Mouse (Mus musculus) kidney, postnatal 10 days (tissue): ENCODE measurements around the gene Rfx5.
"Not testable (repeated sequence)": the region's sequence is repeated elsewhere in the genome, so short reads cannot be mapped to it uniquely, and the experiment has no call there.

Experiments
- DNase-seq: peaks from one replicate; pipeline ENCODE4 v3.0.0; 2021; ENCODE audit warnings: mixed read lengths

Rfx5 gene

DNA sequence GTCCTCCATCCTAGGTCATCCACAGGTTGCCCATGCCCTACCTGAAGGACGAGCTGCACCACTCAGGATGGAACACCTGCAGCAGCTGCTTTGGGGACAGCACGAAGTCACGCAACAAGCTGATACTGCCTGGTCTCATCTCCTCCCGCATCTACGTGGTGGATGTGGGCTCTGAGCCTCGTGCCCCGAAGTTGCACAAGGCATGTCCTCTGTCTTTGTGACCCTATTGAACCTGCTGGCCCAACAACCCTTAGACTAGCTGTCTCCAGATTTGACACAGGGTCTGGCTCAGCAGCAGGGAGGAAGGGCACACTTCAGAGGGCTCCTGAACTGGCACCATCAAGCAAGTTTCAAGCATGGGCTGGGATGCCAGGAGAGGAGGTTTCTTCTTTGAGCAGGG is 16.7 kb upstream of the Rfx5 start:
- not testable (repeated sequence) for DNase-seq

DNA sequence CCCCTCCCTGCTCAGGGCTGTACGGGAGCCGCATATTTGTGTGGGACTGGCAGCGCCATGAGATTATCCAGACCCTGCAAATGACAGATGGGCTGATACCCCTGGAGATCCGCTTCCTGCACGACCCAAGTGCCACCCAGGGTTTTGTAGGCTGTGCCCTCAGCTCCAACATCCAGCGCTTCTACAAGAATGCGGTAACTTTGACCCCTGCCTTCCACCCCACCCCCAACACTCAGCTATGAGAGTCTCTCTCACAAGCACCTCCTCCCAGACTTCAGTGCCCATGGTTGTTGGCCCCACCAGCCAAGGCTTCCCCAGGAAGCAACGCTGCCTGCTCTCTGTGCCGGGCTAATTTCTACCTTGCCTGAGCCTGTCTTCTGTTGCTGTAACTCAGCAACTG is 13.8 kb upstream of the Rfx5 start:
- peak; percentile 54 for DNase-seq

DNA sequence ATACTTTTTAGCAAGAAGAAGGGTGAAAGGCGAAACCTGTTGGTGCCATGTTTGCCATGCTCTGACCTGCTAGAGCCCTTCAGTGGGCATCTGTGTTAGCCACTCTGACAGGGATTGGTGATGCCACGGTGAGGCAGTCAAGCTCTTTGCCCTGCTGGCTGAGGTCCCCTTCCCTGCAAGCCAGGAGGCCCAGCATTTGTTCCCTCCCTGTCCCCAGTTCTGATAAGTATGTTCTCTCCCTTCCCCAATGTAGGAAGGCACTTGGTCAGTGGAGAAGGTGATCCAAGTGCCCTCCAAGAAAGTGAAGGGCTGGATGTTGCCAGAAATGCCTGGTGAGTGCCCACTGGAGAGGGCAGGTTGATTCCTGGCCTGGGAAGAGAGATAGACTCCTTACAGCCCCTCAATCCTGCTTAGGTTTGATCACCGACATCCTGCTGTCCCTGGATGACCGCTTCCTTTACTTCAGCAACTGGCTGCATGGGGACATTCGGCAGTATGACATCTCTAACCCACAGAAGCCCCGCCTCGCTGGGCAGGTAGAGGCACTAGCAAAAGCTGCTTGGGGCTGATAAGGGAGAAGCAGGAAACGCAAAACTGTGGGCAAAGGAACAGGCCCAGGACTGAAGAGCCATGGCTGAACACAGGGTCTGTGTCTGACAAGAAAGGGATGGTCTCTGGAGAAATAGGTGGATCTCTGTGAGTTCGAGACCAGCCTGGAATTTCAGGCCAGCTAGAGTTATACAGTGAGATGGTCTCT is 11.5 kb upstream of the Rfx5 start:
- not testable (repeated sequence) for DNase-seq

DNA sequence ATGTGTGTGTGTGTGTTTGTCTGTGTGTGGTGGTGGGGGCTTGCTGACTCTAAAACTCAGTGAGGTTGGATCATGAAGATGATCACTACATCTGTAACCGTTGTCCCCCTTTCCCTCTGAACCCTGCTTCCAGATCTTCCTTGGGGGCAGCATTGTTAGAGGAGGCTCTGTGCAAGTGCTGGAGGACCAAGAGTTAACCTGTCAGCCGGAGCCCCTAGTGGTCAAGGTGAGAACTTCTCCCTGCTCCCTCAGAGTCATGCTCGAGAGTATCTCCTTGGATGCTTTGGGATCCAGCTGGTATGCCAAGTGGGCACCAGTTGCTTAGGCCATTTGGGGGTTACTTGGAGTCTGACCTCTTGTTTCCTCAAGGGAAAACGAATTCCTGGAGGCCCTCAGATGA is 10.2 kb upstream of the Rfx5 start:
- not testable (repeated sequence) for DNase-seq

DNA sequence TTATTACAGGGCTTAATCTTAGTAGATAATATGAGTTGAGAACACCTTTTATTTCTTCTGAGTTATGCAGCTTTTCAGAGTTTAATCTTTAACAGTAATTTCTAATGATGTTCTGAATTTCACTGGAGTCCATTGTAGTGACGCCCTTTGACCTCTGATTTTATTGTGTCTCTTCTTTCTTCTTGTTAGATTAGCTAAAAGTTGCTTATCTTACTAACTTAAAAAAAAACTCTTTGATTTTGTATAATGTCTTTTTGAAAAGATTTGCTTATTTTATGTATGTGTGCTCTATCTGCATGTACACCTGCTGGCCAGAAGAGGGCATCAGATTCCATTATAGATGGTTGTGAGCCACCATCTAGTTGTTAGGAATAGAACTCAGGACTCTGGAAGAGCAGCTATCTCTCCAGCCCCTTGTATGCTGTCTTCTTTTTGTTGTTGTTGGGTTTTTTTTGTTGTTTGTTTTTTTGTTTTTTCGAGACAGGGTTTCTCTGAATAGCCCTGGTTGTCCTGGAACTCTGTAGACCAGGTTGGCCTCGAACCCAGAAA is 5.7 kb upstream of the Rfx5 start:
- no peak for DNase-seq

DNA sequence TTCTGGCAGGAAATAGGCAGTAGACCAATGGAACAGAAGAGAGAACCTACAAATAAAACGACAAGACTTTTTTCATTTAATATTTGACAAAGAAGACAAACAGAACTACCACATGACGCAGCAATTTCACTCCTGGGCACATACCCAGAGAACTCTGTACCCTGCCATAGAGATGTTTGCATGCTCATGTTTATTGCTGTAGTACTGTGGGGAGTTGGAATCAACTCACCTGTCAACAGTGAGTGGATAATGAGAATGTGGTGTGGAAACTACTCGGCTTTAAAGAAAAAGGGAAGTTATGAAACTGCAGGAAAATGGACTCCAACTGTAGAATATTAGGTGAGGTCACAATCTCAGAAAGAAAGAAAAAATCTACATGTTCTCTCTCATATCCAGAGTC is 4.2 kb upstream of the Rfx5 start:
- DNase-seq = no peak

DNA sequence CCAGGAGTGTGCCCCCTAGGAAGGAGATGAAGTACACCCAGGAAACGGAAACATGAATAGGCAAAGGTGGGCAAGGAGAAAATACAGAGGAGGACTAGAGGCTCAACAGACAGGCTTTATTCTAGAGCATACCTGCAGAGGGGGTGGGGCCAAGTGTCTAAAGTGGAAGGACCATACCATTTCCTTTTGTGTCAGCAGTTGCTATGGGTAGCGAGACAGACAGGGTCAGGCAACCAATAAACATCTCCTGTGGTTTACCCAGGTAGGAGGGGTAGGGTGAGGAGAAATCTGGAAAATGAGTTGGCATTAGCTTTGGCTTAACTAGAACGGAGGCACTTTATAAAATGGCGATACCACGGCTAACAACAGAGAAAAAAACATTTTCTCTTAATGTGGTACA is 1.1 kb upstream of the Rfx5 start:
- DNase-seq = peak; percentile 72

DNA sequence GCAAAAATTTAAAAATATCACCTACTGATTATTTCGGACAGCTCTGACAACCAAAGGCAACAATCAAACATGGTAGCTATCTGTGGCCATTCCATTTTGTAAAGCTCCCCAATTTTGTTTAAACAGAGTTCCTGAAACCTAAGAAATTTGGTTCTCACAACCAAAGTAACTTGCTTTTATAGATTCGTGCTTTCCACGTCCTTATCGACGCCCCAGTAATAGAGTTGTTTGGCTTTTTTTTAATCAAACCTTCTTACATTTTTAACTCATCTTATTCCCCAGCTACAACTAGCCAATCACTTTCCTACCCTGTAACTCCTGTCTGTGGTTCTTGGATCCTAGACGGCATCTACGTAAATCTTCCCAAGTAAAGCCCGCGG is 501 bp upstream of the Rfx5 start:
- DNase-seq = no peak

DNA sequence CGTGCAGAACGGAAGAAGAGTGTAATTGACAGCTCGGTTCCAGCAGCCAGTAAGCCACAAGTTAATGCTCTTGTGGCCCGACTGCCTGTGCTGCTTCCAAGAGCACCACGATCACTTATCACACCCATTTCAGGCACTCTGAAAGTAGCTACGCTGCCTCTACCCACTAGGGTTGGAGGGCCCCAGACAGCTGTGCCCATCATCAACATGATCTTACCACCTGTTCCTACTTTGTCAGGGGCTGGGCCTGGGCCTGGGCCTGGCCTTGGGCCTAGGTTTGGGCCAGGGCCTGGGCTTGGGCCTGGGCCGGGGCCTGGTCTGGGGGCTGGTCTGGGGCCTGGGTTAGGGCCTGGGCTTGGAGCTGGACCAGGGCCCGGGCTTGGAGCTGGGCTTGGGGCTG is 4.4 kb downstream of the Rfx5 start:
- no peak for DNase-seq

DNA sequence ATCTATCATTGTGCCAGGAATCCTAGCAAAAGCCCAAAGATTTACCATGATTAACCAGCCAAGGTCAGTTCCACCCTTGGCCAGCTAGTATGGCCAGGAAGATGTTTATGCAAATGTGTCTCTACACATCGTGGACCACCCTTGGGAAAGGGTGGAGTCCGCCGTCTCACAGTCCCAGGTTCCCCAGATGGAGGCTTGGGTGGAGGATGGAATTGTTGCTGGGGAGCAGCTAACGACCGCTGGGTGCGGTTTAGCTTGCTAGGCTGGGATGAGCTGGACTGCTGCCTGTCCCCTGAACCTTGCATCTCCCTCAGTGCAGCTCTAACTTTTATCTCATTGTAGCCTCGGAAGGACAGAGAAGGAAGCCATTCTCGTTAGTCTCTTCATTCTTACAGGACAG is 6.0 kb downstream of the Rfx5 start:
- no peak for DNase-seq

DNA sequence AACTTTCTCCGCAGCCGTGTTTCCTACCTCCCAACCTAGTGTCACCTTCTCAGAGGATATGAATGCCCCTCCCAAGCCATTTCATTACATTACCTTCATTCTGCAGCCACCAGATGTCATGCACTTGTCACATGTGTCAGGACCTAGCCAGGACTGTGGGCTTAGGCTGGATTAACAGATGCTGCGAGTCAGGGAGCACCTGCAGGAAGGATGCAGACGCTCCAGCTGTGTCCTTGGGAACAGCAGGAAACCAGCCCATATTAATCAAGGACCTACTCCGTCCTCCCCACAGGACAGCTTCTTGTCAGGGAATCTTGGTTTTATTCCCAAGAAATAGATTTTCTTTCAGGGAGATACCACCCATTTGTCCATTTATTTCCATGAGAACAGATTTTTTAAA is 6.4 kb downstream of the Rfx5 start:
- no peak for DNase-seq

DNA sequence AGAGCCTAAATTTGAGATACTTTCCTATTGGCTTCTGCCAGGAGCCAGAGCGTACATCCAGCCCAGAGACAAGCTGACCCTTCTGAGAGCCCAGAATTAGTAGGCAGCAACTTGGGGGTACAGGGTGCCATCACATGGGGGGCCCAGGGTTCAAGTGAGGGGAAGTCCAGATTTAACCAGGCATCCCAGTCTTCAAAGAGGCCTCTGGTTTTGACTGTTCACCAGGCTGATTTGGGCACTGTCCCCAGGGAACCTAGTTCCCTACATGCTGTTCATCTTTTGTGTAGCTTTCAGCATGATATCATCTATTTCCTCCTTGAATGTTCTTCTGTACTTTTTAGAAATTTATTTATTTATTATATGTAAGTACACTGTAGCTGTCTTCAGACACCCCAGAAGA is 11.1 kb downstream of the Rfx5 start:
- no peak for DNase-seq

DNA sequence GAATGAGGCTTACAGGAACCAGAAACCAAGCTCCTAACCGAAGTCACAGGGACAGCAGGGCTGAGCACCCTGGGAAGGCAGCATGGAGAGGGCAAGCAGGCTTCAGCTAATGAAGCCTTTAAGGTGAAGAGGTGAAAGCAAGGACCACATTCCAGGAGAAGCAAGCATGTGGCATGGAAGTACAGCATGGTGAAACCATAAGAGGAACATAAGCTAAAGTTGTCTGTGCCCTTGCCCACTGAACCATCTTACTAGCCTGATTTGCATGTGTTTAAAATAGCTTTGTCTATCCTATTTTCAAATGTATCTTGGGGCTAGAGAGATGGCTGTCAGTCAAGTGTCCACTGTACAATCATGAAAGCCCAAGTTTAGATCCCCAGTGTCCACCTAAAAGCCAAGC is 12.0 kb downstream of the Rfx5 start:
- DNase-seq = no peak

DNA sequence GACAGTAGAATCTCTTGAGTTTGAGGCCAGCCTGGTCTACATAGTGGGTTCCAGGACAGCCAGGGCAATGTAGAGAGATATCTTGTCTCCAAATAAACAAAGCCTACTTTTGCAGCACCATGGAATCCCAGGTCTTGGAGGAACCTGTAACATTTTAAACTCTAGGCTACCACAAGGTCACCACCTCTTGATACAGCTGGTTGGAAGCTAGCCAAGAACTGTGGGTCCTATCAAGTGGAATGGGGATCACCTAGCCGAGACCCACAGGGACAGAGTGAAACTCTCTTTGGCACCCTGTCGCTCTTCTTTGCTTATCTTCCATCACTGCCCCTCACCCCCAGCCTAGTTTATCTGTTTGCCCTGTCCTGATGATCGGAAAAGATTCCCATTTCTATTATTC is 18.7 kb downstream of the Rfx5 start:
- no peak for DNase-seq

DNA sequence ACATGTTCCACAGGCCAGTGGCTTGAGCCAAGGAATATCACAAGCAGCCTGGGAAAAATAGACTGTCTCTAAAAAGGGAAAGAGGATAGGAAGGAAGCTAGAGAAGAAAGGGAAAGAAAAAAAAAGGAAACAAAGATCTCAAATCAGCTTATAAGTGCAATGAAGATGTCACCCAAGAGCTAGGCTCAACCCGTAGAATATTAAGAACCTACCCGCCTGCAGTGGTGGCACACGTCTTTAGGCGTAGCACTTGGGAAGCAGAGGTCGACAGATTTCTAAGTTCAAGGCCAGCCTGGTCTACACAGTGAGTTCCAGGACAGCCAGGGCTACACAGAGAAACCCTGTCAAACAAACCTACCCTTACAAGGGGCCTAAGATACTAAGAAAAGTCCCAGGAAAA is 19.7 kb downstream of the Rfx5 start:
- DNase-seq = no peak

DNA sequence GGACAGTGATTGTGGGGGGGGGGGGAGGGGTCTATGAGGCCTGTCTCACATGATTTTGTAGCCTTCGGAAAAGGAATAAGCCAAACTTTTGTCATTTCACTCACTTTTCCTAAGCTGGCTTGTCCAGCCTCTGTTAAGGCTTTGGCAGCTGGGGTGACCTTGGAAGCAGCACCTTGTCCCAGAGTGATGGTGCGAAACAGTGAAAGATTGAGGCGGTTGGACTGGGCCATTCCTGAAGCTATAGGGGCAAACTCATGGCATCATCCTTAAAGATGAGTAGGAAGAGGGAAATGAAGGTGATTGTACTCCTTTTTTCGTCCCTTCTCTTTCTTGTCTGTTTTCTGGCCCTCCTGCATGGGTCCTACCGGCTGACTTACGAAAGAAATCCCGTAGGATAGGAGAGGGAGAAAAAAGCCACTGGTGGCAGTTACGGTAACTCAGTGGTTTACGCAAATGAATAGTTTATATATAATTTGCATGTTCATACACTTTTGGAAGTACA is 20.2 kb downstream of the Rfx5 start:
- no peak for DNase-seq

DNA sequence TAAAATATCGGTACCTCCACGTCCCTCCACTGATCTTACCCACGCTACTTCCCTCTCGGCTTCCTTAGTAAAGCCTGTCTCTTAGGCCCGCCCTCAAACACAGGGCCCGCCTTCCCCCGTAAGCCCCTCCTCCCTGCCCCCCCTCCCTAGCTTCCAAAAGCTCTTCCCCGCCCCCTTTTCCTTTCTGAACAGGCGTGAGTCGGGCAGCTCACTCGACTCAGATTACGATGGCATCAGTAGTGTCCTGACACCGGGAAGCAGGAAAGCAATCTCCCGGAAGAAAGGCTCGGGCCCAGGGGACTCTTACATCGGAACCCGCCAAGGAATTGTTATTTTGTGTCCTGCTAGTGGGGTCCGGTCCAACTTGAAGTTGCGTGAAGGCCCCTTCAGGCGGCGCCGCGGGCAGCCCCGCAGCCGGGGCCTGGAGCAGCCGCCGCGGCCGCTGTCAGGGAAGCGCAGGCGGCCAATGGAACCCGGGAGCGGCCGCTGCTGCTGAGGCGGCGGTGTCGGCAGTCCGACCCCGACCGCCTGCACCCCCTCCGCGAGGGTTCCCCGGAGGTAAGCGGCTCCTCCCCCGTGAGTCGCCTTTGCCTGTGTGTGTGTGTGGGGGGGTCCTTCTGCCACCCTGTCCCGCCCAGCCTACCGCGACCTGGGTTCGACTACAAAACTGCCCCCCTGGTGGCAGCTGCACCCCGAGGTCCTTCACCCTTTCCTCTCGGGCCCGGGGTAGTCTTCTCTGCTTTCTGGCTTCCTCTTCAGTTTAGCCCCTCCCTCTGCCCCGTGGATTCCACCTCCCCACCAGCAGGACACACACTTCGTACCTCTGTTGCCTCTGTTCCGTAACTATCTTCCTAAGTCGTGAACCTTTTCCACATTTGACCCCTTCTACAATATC is 20.9 kb downstream of the Rfx5 start, which contains the start of gene Pi4kb:
TSS of gene Pi4kb (plus strand) at position 204 of the 895 bp plus-strand sequence.
- peak; percentile 90 for DNase-seq

DNA sequence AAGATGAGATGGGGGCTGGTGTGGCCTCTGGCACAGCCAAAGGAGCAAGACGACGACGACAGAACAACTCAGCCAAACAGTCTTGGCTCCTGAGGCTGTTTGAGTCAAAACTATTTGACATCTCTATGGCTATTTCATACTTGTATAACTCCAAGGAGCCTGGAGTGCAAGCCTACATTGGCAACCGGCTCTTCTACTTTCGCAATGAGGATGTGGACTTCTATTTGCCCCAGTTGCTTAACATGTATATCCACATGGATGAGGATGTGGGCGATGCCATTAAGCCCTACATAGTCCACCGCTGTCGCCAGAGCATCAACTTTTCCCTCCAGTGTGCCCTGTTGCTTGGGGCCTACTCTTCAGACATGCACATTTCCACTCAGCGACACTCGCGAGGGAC is 30.4 kb downstream of the Rfx5 start:
- DNase-seq = no peak

DNA sequence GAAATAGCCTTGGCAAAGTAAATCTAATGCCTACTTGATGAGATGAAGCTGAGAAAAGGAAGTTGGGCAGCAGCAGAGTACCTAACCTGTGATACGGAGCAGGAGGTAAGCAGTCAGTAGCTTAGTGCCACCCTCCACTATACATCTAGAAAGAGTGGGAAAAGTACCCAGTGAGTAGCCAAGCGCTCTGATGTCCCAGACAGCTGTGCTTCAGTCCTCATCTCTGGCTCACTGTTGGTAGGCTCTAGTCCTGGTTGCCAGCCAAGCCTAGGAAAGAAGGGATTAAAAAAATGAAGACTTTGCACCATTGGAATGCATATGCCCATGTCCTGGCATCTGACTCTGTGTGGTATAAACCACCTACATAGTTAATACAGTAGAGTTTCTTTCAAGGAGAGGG is 31.6 kb downstream of the Rfx5 start:
- no peak for DNase-seq

DNA sequence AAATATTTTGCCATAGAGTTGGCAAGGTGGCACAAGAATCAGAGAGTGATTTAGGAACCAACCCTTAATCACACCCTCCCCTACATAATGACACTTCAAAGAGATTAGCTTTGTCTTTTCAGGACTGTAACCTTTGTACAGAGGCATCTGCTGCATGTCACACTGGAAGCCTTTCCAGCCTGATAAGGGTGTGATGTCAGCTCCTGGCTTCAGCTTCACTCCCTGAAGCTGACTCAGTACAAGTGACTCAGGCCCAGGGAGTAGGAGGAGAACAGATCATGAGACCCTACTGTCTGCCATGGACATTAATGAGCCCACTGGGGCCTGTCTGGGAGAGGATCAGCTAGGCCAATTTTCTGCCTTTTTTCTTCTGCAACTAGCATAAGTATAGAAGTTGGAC is 33.7 kb downstream of the Rfx5 start:
- peak; percentile 68 for DNase-seq

DNA sequence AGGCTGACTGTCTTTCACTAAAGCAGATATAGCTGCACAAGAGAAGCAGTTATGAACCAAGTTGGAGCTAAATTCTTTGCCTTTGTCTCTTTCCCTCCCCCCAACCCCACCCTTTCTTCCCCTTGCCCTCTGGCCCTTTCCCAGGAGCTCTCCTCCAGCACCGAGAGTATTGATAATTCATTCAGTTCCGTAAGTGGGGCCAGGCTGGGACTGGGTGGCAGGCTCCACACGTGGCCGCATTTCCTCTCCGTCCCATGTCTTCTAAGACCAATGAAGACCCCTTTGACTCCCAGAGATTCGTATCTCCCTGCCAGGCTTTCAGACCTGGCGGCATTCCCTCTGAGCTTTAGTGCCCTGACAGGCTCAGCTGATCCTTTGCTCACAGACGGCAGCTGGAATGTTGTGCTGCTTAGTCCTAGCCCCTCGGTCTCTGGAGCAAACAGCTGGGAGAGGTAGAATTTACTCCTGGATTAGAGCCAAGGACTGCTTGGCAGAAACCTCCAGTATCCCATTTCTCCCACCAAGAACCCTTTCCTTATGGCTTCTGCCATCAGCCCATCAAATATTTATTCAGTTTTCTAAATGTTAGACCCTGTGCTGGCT is 35.4 kb downstream of the Rfx5 start:
- DNase-seq = peak; percentile 26

DNA sequence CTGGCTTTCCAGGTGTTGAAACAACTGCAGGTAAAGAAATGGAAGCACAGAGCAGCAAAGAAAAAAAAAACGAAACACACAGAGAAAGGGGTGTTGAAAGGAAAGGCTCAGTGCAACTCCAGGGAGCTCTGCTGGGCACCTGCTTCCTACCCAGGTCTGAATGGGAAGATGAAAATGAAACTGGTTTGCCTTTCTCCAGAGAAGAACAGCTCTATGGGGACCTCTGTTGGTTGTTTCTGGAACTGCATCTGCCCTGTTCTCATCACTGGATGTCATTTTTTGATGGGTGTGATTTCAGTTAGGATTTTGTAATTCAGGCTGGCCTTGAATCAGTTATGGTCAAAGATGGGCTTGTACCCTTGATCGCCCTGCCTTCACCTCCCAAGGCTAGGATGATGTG is 43.1 kb downstream of the Rfx5 start:
- peak; percentile 91 for DNase-seq

DNA sequence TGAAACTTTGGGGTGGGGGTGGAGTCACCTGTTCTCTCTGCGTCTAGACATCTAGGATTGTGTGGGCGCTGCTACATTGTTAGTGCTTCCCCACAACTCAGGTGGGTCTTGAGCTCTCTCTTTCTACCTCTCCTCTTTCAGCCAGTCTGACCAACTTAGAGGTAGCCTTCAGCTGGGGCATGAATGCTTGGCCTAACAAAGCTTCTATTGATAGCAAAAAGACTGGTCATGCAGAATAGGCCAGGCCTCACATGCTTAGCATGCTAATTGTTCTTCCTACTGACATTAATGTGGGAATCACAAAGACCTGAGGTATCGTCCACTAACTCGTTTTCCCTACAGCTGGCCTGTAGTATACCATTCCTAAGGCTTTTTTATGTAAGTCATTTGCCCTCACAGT is 48.7 kb downstream of the Rfx5 start:
- DNase-seq = no peak
